Mouse (Mus musculus): ENCODE results near the gene Crim1.

GRCm38 (mm10) chr17:78315659-78316058 lies 115.6 kb downstream of the Crim1 start:
- TF ChIP-seq POLR2A (IDR thresholded peaks at IDR 0.05; ENCODE audit: low read depth, low read length) (no peak), CTCF (IDR thresholded peaks at IDR 0.05; ENCODE audit: extremely low read depth, insufficient read length, insufficient replicate concordance, low read depth, low read length) (no peak)

Measured in small intestine, adult 2 months (tissue).